Mouse (Mus musculus) activated CD4-positive, CD25-positive, alpha-beta regulatory T cell, adult 4 months (primary cell): Measurements from ENCODE around the gene Cnnm1. TPM values are rescaled to one million over a fixed set of nuclear protein-coding genes. Genes with fewer than 3 reads are reported as not detected.

Experiments used
- ATAC-seq: one replicate; pipeline ENCODE4 v1.8.0; 2017
- polyA plus RNA-seq, 2 experiments: library from polyadenylated mRNA; unstranded; fragments of 100-300 nt; shearing (Covaris generic); gene quantifications; one replicate each; pipeline ENCODE4 v1.2.1; 2017

Gene Cnnm1
- polyA plus RNA-seq: not detected

DNA sequence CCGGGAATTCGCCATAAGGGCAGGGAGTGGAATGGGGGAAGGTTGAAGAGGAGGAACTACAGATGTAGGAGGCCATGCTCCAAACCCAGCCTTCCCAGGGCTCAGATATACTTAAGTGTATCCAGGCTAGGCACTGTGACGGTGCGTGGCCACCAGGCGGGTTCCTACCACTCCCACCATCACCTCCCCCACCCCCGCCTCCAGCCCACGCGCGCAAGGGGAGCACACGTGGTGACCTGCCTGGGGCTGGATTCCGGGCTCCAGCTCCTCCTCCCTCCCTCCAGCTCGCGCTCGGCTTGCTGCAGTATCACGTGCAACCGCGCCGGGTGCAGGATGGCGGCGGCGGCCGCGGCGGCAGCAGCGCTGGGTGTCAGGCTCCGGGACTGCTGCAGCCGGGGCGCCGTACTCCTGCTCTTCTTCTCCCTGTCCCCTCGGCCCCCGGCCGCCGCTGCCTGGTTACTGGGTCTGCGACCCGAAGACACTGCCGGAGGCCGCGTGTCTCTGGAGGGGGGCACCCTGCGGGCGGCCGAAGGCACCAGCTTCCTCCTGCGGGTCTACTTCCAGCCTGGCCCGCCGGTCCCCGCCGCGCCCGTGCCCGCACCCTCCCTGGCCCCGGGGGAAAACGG lies at the start of gene Cnnm1:
Cnnm1 (plus strand) TSS at position 325 of the 626 bp plus-strand sequence.
- ATAC-seq: no peak

- ATAC-seq: no peak
Observed at GRCm38 (mm10) chr19:43396327-43396726, 43.9 kb upstream of the Cnnm1 start.

DNA sequence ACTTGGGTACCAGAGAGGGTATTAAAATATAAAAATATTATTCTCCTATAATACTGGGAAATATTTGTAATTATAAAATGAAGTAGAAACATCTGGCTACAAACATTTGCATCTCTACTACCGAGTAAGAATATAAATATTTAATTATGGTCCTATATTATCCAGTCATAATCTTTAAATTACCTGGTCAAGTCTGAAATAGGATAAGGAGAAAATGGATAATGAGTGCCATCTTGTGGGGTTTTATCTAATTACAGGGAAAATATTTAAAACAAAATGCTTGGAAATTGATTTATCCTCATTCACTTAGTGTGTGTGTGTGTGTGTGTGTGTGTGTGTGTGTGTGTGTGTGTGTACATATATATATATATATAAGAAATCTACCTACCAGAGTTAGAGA lies 33.1 kb upstream of the Cnnm1 start:
- ATAC-seq: no peak

GRCm38 (mm10) chr19:43415565-43415964 lies 24.7 kb upstream of the Cnnm1 start:
- ATAC-seq: no peak

DNA sequence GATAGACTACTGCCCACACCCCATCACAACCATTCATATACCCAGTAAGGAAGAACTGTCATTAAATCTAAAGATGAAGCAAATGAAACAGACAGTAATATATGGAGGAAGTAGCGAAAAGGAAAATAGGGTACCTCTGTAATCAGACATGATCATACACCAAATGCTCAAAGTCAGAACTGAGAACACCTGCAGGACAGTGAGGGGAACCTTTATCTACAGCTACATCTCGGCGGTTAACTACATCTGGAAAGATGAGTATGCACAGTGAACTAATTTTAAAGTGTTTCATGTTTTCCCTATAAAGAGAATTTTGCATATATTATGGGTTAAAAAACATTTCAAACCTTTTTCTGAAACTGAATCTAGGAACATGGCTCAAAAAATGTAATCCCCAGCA lies 19.7 kb upstream of the Cnnm1 start:
- no peak for ATAC-seq

DNA sequence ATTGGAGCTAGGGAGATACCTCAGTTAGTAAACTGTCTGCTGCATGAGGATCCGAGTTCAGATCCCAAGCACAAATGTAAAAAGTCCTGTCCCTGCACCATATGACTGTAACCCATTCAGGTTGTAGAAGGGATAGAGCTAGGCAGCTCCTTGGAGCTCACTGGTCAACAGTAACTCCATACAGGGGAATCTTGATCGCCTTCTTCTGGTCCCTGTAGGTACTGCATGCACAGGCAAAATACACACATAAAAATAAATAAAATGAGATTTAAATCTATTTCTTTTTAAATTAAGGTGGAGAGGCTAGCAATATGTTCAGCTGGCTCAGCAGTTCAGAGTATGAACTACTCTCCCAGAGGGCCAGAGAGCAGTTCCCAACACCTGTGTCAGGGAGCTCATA lies 16.2 kb upstream of the Cnnm1 start:
- ATAC-seq: no peak

- ATAC-seq: no peak
Observed at GRCm38 (mm10) chr19:43427446-43428224, 12.6 kb upstream of the Cnnm1 start.

GRCm38 (mm10) chr19:43439246-43439645 lies 990 bp upstream of the Cnnm1 start:
- no peak for ATAC-seq

DNA sequence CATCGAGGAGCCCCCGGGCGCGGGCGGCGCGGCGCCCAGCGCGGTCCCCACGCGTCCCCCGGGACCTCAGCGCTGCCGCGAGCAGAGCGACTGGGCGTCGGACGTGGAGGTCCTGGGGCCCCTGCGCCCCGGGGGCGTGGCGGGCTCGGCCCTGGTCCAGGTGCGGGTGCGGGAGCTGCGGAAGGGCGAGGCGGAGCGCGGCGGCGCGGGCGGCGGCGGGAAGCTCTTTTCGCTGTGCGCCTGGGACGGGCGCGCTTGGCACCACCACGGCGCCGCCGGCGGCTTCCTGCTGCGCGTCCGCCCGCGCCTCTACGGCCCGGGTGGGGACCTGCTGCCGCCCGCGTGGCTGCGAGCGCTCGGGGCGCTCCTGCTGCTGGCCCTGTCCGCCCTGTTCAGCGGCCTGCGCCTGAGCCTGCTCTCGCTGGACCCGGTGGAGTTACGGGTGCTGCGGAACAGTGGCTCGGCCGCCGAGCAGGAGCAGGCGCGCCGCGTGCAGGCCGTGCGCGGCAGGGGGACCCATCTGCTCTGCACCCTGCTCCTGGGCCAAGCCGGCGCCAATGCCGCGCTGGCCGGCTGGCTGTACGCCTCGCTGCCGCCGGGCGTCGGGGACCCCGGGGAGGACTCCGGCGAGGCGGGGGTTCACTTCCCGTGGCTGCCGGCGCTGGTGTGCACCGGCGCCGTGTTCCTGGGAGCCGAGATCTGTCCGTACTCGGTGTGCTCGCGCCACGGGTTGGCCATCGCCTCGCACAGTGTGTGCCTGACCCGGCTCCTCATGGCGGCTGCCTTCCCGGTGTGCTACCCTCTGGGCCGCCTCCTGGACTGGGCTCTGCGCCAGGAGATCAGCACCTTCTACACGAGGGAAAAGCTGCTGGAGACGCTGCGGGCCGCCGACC lies 778 bp downstream of the Cnnm1 start:
- no peak for ATAC-seq

DNA sequence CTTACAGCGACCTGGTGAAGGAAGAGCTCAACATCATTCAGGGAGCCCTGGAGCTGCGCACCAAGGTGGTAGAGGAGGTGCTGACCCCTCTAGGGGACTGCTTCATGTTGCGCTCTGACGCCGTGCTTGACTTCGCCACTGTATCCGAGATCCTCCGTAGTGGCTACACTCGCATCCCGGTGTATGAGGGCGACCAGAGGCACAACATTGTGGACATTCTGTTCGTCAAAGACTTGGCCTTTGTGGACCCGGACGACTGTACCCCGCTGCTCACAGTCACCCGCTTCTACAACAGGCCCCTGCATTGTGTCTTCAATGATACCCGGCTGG lies 1.4 kb downstream of the Cnnm1 start:
- ATAC-seq: no peak

DNA sequence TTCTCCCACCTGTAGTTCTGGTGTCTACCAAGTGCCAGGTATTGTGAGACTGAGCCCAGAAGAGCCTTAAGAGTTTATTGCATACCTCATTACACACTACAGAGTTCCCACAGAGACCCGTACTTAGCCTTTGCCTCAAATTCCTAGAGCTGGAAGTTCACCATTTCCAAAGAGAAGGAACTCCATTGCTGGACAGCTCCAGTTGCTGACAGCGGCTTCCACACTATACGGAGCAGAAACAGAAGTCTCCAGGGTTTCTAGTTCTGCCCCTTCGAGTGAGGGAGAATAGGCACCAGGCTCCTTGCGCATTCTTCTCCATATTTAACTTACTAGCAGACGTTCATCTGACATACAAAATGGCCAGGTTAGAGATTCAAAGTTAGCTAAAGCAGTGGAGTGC lies 2.0 kb downstream of the Cnnm1 start:
- no peak for ATAC-seq

GRCm38 (mm10) chr19:43442906-43443305 lies 2.7 kb downstream of the Cnnm1 start:
- ATAC-seq: no peak

GRCm38 (mm10) chr19:43444636-43445205 lies 4.5 kb downstream of the Cnnm1 start:
- ATAC-seq: no peak

GRCm38 (mm10) chr19:43451563-43451962 lies 11.3 kb downstream of the Cnnm1 start:
- ATAC-seq: no peak

- ATAC-seq: no peak
Observed at GRCm38 (mm10) chr19:43452176-43452575, 11.9 kb downstream of the Cnnm1 start.

DNA sequence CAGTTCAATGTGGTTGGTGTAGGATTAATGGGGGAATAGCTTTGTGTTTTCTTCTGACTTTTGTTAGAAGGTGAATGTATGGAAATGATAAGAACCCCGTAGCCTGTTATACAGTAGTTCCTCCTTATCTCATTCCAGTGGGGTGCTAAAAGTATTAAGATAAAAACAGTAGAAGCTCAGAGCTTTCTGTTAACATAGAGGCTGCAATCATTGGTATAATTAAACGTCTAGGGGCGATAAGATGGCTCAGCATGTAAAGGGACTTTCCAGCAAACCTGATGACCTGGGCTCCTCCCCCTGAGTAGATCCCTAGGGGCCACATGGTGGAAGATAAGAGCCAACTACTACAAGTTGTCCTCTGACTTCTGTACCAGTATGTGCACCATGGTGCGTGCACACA lies 12.8 kb downstream of the Cnnm1 start:
- ATAC-seq: no peak

DNA sequence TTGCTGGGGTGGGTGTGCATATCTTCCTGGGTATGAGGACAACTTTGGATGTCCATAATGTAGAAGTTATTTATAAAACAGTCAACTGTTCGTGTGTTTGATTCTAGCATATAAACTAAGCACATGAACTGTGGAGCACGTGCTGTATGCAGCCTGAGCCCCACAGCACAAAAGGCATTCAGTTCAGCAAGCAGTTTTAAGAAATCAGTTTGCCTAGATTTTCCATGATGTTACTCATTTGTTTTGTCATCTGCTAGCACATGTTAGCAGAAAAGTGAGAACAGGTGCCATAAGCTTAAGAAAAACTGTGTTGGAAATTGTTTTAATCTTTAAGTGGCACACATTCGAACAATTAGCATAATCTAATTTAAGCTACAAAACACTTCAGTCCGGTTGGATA lies 19.7 kb downstream of the Cnnm1 start:
- no peak for ATAC-seq

GRCm38 (mm10) chr19:43460481-43460880 lies 20.2 kb downstream of the Cnnm1 start:
- ATAC-seq: no peak

- no peak for ATAC-seq
Observed at GRCm38 (mm10) chr19:43462141-43462540, 21.9 kb downstream of the Cnnm1 start.

GRCm38 (mm10) chr19:43463546-43464293 lies 23.5 kb downstream of the Cnnm1 start:
- no peak for ATAC-seq

- no peak for ATAC-seq
Observed at GRCm38 (mm10) chr19:43464294-43464687, 24.1 kb downstream of the Cnnm1 start.

DNA sequence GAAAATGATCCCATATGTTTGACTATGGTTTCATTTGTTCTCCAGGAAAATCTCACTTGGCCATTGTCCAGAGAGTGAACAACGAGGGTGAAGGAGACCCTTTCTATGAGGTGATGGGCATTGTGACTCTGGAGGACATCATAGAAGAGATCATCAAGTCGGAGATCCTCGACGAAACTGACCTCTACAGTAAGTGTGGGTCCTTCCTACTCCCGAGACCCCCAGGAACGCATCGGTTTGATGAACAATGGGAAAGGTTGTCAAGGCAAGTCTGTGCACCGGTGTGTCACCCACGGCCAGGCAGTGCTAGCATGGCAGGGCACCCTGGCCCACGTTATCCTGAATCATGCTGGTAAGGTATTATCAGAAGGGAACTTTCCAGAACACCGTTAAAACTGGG lies 24.8 kb downstream of the Cnnm1 start:
- no peak for ATAC-seq
